Mouse (Mus musculus): Measurements from ENCODE around the gene Nol4l. TPM values are rescaled to one million over a fixed set of nuclear protein-coding genes. Genes with fewer than 3 reads are reported as not detected.

The Nol4l gene
- polyA plus RNA-seq, 1 experiment from 2014 or later, result 12.9 TPM

DNA sequence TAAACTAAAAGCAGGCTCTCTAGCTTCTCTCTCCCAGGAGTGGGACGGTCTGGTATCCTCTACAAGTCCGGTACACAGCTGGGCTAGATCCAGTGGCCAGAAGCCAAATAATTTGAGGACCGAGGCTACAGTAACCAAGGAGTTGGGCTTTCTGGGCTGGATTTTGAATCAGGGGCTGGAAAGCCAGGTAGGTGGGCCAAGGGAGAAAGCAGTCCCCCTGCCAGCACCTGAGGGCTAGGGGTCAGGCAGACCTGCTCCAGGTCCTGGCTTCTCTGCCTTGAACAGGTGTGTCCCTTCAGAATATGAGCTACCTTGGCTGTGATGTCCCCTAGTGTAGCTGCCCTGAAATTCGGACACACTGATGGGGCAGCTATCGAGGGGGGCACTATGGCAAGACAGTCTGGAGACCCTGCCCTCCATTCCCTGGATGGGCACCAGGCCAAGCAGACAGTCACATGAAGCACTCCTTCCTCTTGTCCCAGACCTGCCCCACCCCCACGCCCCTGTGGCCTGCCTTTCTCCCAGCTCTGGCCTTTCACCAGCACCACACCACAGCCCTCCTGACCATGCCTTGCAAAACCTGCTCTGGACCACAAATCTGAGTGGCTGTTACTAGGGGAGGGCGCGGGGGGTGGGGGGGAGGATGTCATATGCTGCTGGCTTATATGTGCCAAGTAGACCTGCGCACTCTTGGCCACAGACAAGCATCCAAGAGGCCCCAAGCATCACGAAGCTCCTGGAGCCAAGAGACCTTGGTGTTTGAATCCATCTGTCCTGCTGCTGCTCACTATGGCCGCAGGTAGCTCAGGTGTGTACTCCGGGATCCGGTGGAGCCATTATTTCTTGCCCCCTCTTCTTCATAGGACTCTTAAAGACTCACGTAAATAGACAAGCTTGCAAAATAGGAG lies 17.1 kb downstream of the Nol4l start:
- Histone ChIP-seq H3K36me3 (ENCODE audit: control insufficient read depth, insufficient read depth, low read length) (no peaks in the 10 kb centered on the region), H3K4me2 (ENCODE audit: low read depth, low read length) (no peak overlapping the region), H3K9me3 (ENCODE audit: control insufficient read depth, low read length) (no peaks in the 10 kb centered on the region), H3K4me1 (ENCODE audit: control insufficient read depth, insufficient read depth, low read length) (no peaks in the 10 kb centered on the region), H3K27ac (replicated peaks; ENCODE audit: low read depth, low read length) (no peak overlapping the region), H3K27me3 (replicated peaks; ENCODE audit: control insufficient read depth, insufficient read depth, low read length) (no peaks in the 10 kb centered on the region), H3K9ac (ENCODE audit: low read depth, low read length) (no peak overlapping the region), H3K4me3 (ENCODE audit: low read depth, low read length) (no peak overlapping the region)
- ATAC-seq (ENCODE audit: low read depth) (no peak), DNase-seq (ENCODE audit: low spot score) (no peak)
- WGBS, result 79% methylated on average over 14 of the region's 14 CpGs

DNA sequence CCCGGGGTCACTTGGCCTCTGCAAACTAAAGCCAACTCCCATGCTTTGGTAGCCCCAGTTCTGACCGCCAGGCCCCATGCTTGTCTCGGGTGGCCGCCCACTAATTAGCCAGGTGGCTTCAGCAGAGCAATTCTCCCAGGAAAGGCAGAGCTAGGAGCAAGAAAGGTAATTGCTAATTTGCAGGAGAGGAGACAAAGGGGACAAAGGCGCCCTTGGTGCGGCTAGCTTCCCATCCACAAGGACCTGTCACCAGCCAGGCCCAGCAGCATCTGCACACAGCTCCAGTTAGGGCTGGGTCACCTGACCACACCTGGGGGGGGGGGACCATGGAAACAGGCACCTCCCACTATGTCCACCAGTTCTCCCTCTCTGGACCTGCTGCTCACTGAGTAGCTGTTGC lies 18.2 kb downstream of the Nol4l start:
- H3K4me1 ChIP-seq (ENCODE audit: control insufficient read depth, insufficient read depth, low read length), result no peaks in the 10 kb centered on the region
- DNase-seq (ENCODE audit: low spot score), result peak; percentile 16

DNA sequence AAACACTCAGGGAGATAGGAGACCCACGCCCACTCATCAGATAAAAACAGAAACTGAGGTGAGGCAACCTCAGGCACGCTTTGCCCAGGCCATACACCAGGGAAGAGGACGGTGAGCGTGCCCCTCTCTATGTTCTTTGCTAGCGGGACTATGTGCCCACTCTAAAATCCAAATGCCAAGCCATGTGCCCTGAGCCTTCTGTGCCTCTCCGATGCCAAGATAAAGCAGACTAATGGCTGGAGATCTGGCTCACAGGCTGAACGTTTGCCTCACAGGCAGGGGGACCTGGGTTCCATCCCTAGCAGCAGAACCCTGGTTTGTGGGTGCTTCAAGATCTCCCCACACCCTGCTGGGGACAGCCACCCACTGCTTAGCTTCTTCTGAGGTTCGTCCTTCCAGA lies 19.6 kb downstream of the Nol4l start:
- no peak overlapping the region for H3K9ac ChIP-seq (ENCODE audit: low read depth, low read length)
- DNase-seq (ENCODE audit: low spot score), result no peak
- no peaks in the 10 kb centered on the region for H3K4me1 ChIP-seq (ENCODE audit: control insufficient read depth, insufficient read depth, low read length)
- 88% methylated on average over 8 of the region's 8 CpGs for WGBS
- no peak overlapping the region for H3K27ac ChIP-seq (replicated peaks; ENCODE audit: low read depth, low read length)
- H3K27me3 ChIP-seq (replicated peaks; ENCODE audit: control insufficient read depth, insufficient read depth, low read length), result no peaks in the 10 kb centered on the region
- ATAC-seq (ENCODE audit: low read depth), result no peak
- no peak overlapping the region for H3K4me2 ChIP-seq (ENCODE audit: low read depth, low read length)
- no peak overlapping the region for H3K4me3 ChIP-seq (ENCODE audit: low read depth, low read length)
- no peaks in the 10 kb centered on the region for H3K9me3 ChIP-seq (ENCODE audit: control insufficient read depth, low read length)
- no peaks in the 10 kb centered on the region for H3K36me3 ChIP-seq (ENCODE audit: control insufficient read depth, insufficient read depth, low read length)

More for the DNA sequence above, 18.2 kb downstream of the Nol4l start:
- Histone ChIP-seq H3K9me3 (ENCODE audit: control insufficient read depth, low read length) (no peaks in the 10 kb centered on the region), H3K36me3 (ENCODE audit: control insufficient read depth, insufficient read depth, low read length) (no peaks in the 10 kb centered on the region), H3K27me3 (replicated peaks; ENCODE audit: control insufficient read depth, insufficient read depth, low read length) (no peaks in the 10 kb centered on the region), H3K9ac (ENCODE audit: low read depth, low read length) (no peak overlapping the region), H3K4me2 (ENCODE audit: low read depth, low read length) (no peak overlapping the region), H3K4me3 (ENCODE audit: low read depth, low read length) (no peak overlapping the region), H3K27ac (replicated peaks; ENCODE audit: low read depth, low read length) (no peak overlapping the region)
- no peak for ATAC-seq (ENCODE audit: low read depth)
- WGBS, result 60% methylated on average over 6 of the region's 6 CpGs

DNA sequence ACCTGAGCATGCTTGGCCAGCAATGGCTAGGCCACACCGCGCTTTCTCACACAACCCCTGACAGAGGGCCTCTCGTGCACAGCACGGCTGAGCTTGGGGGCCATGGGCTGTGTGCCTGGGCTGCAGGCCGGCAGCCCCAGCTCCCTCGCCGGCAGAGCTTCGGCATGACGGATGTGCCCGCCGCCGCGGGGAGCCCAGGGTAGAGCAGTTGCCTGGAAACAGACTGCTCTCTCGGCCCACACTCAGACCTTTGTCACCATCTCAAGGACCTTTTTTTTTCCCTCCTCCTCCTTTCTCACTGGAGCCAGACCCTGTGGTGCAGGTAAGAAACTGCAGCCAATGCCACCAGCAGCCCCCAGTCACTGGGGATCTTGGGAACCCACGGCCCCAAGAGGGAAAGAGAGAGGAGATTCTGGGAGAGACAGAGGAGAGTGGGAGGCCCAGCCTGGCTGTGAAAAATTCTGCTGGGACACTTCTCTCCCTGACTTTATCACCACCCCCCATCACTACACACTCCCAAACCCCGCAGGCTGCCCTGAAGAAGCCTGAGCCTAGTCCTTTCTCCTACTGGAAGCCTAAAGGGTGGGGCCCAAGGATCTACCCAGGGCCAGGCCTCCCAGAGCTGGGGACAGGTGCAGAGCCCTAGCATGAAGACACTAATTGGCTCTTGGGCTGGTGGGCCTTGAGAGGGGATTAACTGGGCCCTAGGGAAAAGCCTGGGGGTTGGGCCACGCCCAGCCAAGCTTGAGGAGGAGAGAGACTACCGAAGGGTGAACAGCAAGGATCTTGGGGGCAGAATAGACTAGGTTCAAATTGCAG lies 20.4 kb downstream of the Nol4l start:
- H3K27ac ChIP-seq (replicated peaks; ENCODE audit: low read depth, low read length), result no peak overlapping the region
- H3K27me3 ChIP-seq (replicated peaks; ENCODE audit: control insufficient read depth, insufficient read depth, low read length), result no peaks in the 10 kb centered on the region
- no peaks in the 10 kb centered on the region for H3K36me3 ChIP-seq (ENCODE audit: control insufficient read depth, insufficient read depth, low read length)
- H3K4me1 ChIP-seq (ENCODE audit: control insufficient read depth, insufficient read depth, low read length), result no peaks in the 10 kb centered on the region
- 19% methylated on average over 11 of the region's 18 CpGs for WGBS
- no peak overlapping the region for H3K4me2 ChIP-seq (ENCODE audit: low read depth, low read length)
- peak; percentile 67 for DNase-seq (ENCODE audit: low spot score)
- H3K4me3 ChIP-seq (ENCODE audit: low read depth, low read length), result no peak overlapping the region
- ATAC-seq (ENCODE audit: low read depth), result peak; percentile 81
- no peaks in the 10 kb centered on the region for H3K9me3 ChIP-seq (ENCODE audit: control insufficient read depth, low read length)
- 0 out of 2 replicates have a peak overlapping the region, but pooled peaks have one; percentile 5 for H3K9ac ChIP-seq (ENCODE audit: low read depth, low read length)

DNA sequence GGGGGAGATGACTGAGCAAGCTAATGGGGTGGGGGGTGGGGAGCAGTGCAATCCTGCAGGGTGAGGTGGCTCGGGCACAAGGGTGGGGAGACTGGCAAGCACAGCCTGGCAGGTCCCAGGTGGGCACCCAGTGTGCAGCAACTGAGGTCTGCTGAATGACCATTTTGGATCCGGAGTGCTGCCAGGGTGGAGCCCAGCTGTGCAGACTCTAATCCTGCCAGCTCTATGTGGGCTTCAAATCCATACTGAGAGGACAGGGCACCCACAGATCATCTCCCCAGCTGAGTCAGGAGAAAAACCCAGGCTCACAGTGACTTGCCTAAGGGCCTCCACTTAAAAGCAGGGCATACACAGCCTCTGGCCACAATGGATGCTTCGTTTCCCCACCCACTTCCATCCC lies 21.4 kb downstream of the Nol4l start:
- Histone ChIP-seq H3K36me3 (ENCODE audit: control insufficient read depth, insufficient read depth, low read length) (no peaks in the 10 kb centered on the region), H3K9ac (ENCODE audit: low read depth, low read length) (no peak overlapping the region), H3K9me3 (ENCODE audit: control insufficient read depth, low read length) (no peaks in the 10 kb centered on the region), H3K27me3 (replicated peaks; ENCODE audit: control insufficient read depth, insufficient read depth, low read length) (no peaks in the 10 kb centered on the region), H3K27ac (replicated peaks; ENCODE audit: low read depth, low read length) (no peak overlapping the region), H3K4me3 (ENCODE audit: low read depth, low read length) (no peak overlapping the region), H3K4me1 (ENCODE audit: control insufficient read depth, insufficient read depth, low read length) (no peaks in the 10 kb centered on the region), H3K4me2 (ENCODE audit: low read depth, low read length) (no peak overlapping the region)
- no peak for ATAC-seq (ENCODE audit: low read depth)
- 79% methylated on average over 3 of the region's 3 CpGs for WGBS
- DNase-seq (ENCODE audit: low spot score), result no peak

DNA sequence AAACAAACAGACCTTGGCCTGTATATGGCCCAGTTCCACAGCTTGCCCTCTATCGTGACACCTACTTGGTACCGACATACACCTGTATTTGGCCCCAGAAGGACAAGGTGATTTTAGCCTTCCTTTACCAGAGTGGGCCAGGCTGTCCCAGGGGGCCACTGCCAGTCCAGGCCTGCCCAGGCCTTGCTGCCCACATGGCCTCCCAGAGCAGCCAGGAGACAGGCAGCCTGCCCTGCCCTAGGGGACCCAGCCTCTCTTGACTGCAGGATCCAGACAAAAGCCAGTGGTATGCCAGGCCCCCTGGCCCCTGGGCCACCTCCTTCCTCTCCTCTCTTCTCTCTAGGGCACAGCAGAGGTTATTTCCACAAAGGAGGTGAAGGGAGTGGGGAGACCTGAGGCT lies 21.8 kb downstream of the Nol4l start:
- Histone ChIP-seq H3K9ac (ENCODE audit: low read depth, low read length) (no peak overlapping the region), H3K4me2 (ENCODE audit: low read depth, low read length) (no peak overlapping the region), H3K4me1 (ENCODE audit: control insufficient read depth, insufficient read depth, low read length) (no peaks in the 10 kb centered on the region), H3K27me3 (replicated peaks; ENCODE audit: control insufficient read depth, insufficient read depth, low read length) (no peaks in the 10 kb centered on the region), H3K36me3 (ENCODE audit: control insufficient read depth, insufficient read depth, low read length) (no peaks in the 10 kb centered on the region), H3K27ac (replicated peaks; ENCODE audit: low read depth, low read length) (no peak overlapping the region), H3K4me3 (ENCODE audit: low read depth, low read length) (no peak overlapping the region), H3K9me3 (ENCODE audit: control insufficient read depth, low read length) (no peaks in the 10 kb centered on the region)
- ATAC-seq (ENCODE audit: low read depth) (no peak), DNase-seq (ENCODE audit: low spot score) (no peak)
- 88% methylated on average over 2 of the region's 2 CpGs for WGBS

DNA sequence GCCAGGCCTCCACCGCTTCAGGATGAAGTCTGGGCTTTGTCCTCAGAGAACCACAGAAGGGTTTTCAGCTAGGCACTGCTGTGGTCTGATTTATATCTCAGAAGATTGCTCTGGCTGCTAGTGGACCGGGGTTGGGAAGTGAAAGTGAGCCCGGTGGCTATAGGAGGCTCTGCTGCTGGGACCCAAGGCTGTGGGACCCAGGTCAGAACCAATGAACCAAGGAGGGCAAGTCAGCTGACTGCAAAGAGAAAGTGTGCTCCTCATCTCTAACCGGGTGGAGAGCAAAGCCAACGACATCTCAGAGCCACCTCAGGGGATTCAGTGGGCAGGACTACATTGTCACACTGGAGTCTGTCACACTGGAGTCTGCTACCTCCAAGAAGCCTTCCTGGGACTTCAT lies 23.4 kb downstream of the Nol4l start:
- no peaks in the 10 kb centered on the region for H3K36me3 ChIP-seq (ENCODE audit: control insufficient read depth, insufficient read depth, low read length)
- no peaks in the 10 kb centered on the region for H3K4me1 ChIP-seq (ENCODE audit: control insufficient read depth, insufficient read depth, low read length)
- H3K27ac ChIP-seq (replicated peaks; ENCODE audit: low read depth, low read length), result no peak overlapping the region
- H3K4me2 ChIP-seq (ENCODE audit: low read depth, low read length), result no peak overlapping the region
- ATAC-seq (ENCODE audit: low read depth) (no peak), DNase-seq (ENCODE audit: low spot score) (no peak)
- no peak overlapping the region for H3K4me3 ChIP-seq (ENCODE audit: low read depth, low read length)
- no peaks in the 10 kb centered on the region for H3K27me3 ChIP-seq (replicated peaks; ENCODE audit: control insufficient read depth, insufficient read depth, low read length)
- no peak overlapping the region for H3K9ac ChIP-seq (ENCODE audit: low read depth, low read length)
- no peaks in the 10 kb centered on the region for H3K9me3 ChIP-seq (ENCODE audit: control insufficient read depth, low read length)
- 91% methylated on average over 5 of the region's 5 CpGs for WGBS

DNA sequence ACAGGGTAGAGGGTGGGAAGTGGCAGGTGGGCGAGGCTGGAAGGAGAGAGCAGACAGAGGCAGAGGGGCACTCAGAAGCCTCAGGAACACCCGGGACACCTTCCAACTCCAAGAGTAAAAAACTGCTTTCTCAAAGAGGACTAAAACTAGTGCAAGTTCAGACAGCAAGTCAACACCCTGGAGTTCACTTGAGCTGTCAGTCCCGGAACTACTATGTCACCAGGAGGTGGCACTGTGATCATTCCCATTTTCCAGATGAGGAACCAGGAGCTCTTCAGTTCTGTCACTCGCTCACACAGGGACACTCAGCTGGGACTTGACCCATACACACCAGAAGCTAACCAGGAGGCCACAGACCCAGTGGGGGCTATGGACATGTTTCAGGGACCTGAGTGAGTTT lies 30.6 kb downstream of the Nol4l start:
- Histone ChIP-seq H3K4me3 (ENCODE audit: low read depth, low read length) (no peak overlapping the region), H3K4me2 (ENCODE audit: low read depth, low read length) (no peak overlapping the region), H3K27me3 (replicated peaks; ENCODE audit: control insufficient read depth, insufficient read depth, low read length) (no peaks in the 10 kb centered on the region), H3K36me3 (ENCODE audit: control insufficient read depth, insufficient read depth, low read length) (no peaks in the 10 kb centered on the region), H3K9me3 (ENCODE audit: control insufficient read depth, low read length) (no peaks in the 10 kb centered on the region), H3K27ac (replicated peaks; ENCODE audit: low read depth, low read length) (no peak overlapping the region), H3K4me1 (ENCODE audit: control insufficient read depth, insufficient read depth, low read length) (peaks cover 6% of the 10 kb centered on the region), H3K9ac (ENCODE audit: low read depth, low read length) (no peak overlapping the region)
- DNase-seq (ENCODE audit: low spot score) (no peak), ATAC-seq (ENCODE audit: low read depth) (no peak)
- WGBS, result 59% methylated on average over 4 of the region's 4 CpGs

All from embryonic facial prominence, embryonic 14.5 days (tissue).